Mouse (Mus musculus) large intestine, adult 2 months (tissue): Measurements from ENCODE around the gene Serpina1c. TPM values are rescaled to one million over a fixed set of nuclear protein-coding genes. Genes with fewer than 3 reads are reported as not detected.
"Not testable (repeated sequence)": the region's sequence is repeated elsewhere in the genome, so short reads cannot be mapped to it uniquely, and the experiment has no call there.

ENCODE experiments used
- DNase-seq: peaks from one replicate; pipeline ENCODE4 v3.0.0-alpha.2; 2012; ENCODE audit warnings: low read depth, low spot score
- WGBS: fragments of 180-500 bp; shearing (Covaris S2); methylation state at CpG from one replicate; pipeline ENCODE4 v1.1.7; 2018; 5-methylcytosine and 5-hydroxymethylcytosine counted together
- polyA plus RNA-seq: library from polyadenylated mRNA; depleted of rRNA; stranded (reverse); fragments of >200 nt; gene quantifications from 2 replicates; pipeline ENCODE4 v1.2.3, GENCODE M21; 2012; rRNA removed

Serpina1c gene
- 1.4 and 1.5 TPM in 2 replicates for polyA plus RNA-seq

DNA sequence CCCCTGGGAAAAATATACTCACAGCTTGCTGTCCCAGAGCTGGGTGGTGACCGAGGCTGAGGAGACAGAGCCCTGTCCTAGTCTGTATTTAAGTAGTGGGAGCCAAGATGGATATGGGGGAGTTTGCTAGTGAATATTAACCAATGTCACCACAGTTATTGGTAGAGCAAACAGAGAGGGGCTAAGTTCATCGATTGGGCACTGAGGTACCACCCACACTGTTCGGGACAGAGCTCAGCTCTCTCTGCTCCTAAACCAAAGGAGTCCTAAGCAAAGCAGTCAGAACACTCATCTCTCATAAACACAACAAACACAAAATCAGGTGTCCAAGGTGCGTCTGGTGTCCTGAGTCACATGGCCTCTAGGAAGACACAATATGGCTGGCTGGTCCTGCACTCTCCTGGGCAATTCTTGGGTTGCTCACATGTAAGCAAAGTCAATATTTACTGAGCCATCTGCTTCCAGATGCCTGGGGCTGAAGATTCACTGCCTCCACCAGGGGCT lies at the start of gene Serpina1c:
TSS of gene Serpina1c (minus strand) at position 51 of the 504 bp plus-strand sequence.
- WGBS: 38% methylated on average over 4 of the region's 4 CpGs
- not testable (repeated sequence) for DNase-seq

DNA sequence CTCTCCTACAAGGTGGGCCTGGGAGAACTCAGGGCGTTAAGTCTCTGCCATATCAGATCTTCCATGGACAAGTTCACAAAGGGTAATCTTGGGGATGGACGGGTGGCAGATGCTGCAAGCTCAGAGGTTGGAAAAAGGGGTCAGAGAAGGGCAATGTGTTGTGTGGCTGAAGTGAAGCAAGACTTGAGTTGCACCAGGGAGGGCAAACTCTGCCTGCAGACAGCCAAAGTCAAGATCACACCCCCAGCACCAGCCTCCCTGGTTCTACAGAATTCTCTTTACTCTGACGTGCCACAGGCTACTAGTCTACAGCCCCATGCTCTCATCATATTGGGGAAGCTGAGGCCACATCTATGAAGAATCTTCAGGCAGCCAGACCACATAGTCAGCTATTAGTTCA lies 48.3 kb upstream of the Serpina1c start:
- WGBS: 75% methylated on average over 3 of the region's 3 CpGs
- DNase-seq: not testable (repeated sequence)

DNA sequence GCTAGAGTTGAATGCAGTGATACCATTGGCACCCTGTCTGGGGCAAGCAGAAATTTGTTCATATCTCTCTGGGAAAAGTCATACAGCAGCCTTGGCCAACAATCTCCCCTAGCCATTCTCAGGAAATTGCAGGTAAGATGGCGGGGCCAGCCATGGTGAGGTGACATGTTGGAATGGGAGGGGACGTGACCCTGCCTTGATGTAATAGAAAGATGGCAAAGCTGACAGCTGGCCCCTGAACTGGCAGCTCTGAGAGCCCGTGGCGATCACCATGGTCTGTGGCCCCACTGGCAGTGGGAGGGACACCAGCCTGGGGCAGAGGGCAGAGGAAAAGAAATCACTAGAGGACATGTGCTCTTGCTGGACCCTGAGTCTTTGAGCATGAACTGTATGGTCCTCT lies 41.6 kb upstream of the Serpina1c start:
- no peak for DNase-seq
- WGBS: 86% methylated on average over 4 of the region's 4 CpGs

DNA sequence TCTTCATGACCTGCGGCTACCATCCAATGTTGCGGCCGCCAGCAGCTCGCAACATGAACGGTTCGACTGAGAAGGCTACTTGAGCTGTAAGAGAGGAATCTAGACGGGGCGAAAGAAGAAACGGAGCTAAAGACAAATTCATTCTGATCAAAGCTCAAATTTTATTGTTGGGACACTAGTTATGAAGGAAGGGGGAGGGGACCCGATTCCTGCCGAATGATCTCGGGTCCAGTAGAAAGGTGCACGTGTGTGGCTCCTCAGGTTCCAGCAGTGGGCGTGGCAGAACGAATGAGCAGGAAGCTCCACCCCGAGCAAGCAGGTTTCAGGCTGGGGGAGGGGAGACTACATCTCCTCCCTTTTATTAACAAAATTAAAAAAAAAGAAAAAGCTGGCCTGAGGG lies 4.5 kb upstream of the Serpina1c start:
- WGBS: 86% methylated on average over 12 of the region's 16 CpGs
- not testable (repeated sequence) for DNase-seq

DNA sequence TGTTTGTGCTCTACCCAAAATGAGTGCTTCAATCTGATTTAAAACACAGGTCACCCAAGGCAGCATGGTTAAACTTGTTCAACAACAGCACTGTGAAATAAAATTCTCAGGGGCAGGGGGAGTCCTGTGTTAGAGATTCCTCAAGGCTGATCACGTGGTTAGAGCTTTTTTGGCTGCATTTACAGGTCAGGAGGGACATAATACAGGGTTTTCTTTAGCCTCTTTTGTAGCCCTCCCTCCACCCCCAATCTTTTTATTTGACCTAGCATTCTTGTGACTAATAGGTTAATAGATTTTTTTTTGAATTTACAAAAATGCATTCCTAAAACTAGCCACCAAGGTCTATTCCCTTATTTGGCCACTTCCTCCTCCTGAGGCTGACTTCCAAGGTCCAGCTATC lies 3.1 kb upstream of the Serpina1c start:
- 10% methylated on average over 1 of the region's 1 CpGs for WGBS
- DNase-seq: not testable (repeated sequence)

DNA sequence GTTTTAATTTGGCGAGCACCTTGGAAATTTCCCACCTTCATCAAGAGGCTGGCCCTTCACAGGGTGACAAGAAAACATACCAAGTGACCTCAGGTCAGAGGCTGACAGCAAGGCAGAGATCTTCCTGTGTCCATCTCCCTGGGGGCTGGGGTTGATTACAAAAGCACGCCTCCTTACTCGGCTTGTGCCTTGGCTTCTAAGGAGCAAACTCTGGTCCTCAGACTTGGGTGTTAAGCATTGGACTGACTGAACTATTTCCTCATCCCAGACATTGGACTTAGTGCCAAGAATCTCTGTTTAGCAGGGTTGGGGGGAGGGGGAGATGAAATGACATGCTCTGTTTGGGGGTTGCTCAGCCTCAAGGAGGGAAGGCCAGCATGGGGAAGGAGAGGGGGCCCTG lies 2.8 kb downstream of the Serpina1c start:
- 86% methylated on average over 3 of the region's 3 CpGs for WGBS
- DNase-seq: not testable (repeated sequence)

DNA sequence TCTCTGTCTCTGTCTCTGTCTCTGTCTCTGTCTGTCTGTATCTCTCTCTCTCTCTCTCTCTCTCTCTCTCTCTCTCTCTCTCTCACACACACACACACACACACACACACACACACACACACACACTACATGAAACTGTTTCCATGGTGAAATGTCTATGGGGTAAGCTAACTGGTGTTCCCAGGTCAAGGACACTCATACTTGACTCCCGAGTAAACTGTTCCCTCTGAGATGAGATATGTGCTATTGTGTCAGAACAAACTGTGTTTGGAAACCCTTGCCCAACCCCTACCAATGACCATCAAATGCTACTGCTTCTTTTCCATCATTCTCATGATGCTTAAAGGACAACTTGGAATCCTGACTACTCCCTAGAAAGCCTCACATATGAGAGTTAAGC lies 37.8 kb downstream of the Serpina1c start:
- DNase-seq: not testable (repeated sequence)
- 31% methylated on average over 1 of the region's 1 CpGs for WGBS

DNA sequence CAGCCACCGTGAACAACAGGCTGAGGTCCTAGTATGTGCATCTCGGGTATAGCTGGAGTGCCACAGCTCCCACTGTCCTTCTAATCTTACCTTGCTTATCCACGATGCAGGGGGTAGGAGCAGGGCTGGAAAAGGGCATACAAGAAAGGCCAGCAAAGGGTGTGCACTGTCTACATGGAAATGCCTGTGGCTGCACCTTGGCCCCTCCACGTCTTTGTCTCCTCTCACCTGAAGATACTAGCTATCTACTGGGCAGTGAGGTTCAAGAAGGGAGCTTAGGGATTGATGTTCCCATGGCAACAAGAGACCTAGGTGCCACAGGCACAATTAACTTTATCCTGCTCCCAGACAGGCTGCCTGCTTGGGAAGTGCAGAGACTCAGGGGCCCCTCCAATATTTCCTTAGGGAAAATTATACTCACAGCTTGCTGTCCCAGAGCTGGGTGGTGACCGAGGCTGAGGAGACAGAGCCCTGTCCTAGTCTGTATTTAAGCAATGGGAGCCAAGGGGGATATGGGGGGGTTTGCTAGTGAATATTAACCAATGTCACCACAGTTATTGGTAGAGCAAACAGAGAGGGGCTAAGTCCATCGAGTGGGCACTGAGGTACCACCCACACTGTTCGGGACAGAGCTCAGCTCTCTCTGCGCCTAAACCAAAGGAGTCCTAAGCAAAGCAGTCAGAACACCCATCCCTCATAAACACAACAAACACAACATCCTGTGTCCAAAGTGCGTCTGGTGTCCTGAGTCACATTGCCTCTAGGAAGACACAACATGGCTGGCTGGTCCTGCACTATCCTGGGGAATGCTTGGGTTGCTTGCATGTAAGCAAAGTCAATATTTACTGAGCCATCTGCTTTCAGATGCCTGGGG lies 41.3 kb downstream of the Serpina1c start, which contains the start of gene Serpina1a:
TSS of gene Serpina1a (minus strand) at position 462 of the 874 bp plus-strand sequence.
- not testable (repeated sequence) for DNase-seq
- 35% methylated on average over 9 of the region's 9 CpGs for WGBS

DNA sequence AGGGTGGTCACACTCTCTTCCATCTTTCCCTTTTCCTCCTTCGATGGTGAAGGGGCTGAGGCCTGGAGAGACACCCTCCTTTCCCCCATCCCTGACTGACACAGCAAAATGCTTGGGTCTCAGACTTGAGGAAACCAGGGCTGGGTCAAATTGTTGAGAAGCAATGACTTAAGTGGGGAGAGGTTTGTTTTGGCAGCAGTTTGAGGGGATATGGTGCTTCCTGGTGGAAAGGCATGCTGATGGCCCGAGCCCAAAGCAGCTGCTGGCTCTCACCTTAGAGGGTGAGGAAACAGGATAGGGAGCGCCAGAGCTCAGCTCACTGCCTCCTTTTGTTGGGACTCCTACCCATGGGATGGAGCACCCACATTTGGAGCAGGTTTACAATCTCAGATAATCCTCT lies 43.7 kb downstream of the Serpina1c start:
- WGBS: 50% methylated on average over 3 of the region's 3 CpGs
- no peak for DNase-seq

DNA sequence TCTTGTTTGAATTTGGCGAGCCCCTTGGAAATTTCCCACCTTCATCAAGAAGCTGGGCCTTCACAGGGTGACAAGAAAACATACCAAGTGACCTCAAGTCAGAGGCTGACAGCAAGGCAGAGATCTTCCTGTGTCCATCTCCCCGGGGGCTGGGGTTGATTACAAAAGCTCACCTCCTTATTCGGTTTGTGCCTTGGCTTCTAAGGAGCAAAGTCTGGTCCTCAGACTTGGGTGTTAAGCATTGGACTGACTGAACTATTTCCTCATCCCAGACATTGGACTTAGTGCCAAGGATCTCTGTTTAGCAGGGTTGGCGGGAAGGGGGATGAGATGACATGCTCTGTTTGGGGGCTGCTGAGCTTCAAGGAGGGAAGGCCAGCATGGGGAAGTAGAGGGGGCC lies 44.1 kb downstream of the Serpina1c start:
- 67% methylated on average over 3 of the region's 4 CpGs for WGBS
- DNase-seq: not testable (repeated sequence)

DNA sequence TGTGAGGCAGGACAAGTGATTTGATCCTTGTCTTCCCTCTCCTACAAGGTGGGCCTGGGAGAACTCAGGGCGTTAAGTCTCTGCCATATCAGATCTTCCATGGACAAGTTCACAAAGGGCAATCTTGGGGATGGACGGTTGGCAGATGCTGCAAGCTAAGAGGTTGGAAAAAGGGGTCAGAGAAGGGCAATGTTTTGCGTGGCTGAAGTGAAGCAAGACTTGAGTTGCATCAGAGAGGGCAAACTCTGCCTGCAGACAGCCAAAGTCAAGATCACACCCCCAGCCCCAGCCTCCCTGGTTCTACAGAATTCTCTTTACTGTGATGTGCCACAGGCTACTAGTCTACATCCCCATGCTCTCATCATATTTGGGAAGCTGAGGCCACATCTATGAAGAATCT lies 45.1 kb downstream of the Serpina1c start:
- WGBS: 68% methylated on average over 3 of the region's 3 CpGs
- not testable (repeated sequence) for DNase-seq

DNA sequence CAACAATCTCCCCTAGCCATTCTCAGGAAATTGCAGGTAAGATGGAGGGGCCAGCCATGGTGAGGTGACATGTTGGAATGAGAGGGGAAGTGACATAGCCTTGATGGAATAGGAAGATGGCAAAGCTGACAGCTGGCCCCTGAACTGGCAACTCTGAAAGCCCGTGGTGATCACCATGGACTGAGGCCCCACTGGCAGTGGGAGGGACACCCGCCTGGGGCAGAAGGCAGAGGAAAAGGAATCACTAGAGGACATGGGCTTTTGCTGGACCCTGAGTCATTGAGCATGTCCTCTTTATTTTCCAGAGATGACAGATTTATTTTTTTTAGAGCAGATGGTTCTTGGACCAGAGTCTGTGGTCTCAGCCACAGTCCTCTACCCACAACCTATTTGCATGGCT lies 51.7 kb downstream of the Serpina1c start:
- not testable (repeated sequence) for DNase-seq
- 75% methylated on average over 2 of the region's 2 CpGs for WGBS

Other genes with a start within 250 kb of the Serpina1c start
- 0.08 TPM in 1 of 2 replicates, not detected in the other for gene Serpina6, start 247.7 kb downstream of the Serpina1c start, polyA plus RNA-seq
- gene Serpina16, start 228.7 kb downstream of the Serpina1c start, polyA plus RNA-seq: 0.06 TPM in 1 of 2 replicates, not detected in the other
- gene Serpina1f, start 209.4 kb downstream of the Serpina1c start, polyA plus RNA-seq: 1.4 and 2.3 TPM in 2 replicates
- 0.42 and 0.55 TPM in 2 replicates for gene Serpina1d, start 131.3 kb downstream of the Serpina1c start, polyA plus RNA-seq
- gene Serpina1b, start 74.5 kb downstream of the Serpina1c start, polyA plus RNA-seq: 11.2 and 31.0 TPM in 2 replicates
- 0.16 and 2.0 TPM in 2 replicates for gene Serpina1a, start 41.3 kb downstream of the Serpina1c start, polyA plus RNA-seq
- gene Serpina1e, start 54.1 kb upstream of the Serpina1c start, polyA plus RNA-seq: 0.73 and 1.7 TPM in 2 replicates
- 0.14 and 0.23 TPM in 2 replicates for gene Serpina11, start 85.1 kb upstream of the Serpina1c start, polyA plus RNA-seq
- 0.08 and 0.10 TPM in 2 replicates for gene Serpina9, start 108.9 kb upstream of the Serpina1c start, polyA plus RNA-seq
- gene Serpina12, start 139.6 kb upstream of the Serpina1c start, polyA plus RNA-seq: 0.02 TPM in 1 of 2 replicates, not detected in the other
- gene Serpina5, start 196.2 kb upstream of the Serpina1c start, polyA plus RNA-seq: not detected in 2 replicates
- gene Serpina3a, start 207.8 kb upstream of the Serpina1c start, polyA plus RNA-seq: not detected in 2 replicates
- gene Serpina3b, start 223.1 kb upstream of the Serpina1c start, polyA plus RNA-seq: not detected in 2 replicates
- gene Serpina3c, start 249.0 kb upstream of the Serpina1c start, polyA plus RNA-seq: 1.2 and 1.4 TPM in 2 replicates